Mouse (Mus musculus) spleen, adult 2 months (tissue): ENCODE measurements at regions not wholly inside any gene's neighbourhood (a gene's known extent, or its start where the extent isn't known, plus 50 kb on each side); places are given as distances from the start of the nearest gene placed in this dataset.

Experiments used
- DNase-seq, 2 experiments: peaks; one replicate each; pipeline versions ENCODE4 v3.0.0 to v3.0.0-alpha.2; 2012 to 2021; ENCODE audit warnings: low spot score in 2 of 2, low read depth in 1 of 2
- H3K27ac ChIP-seq: fragments of 200-500 bp; 2 replicates; pipeline ENCODE4 v1.5.1; 2012; ENCODE audit warnings: low read length, inconsistent platforms; ENCODE audit not compliant: insufficient read depth
- H3K27me3 ChIP-seq: fragments of 200-500 bp; 2 replicates; pipeline ENCODE4 v1.6.1; 2012; ENCODE audit warnings: mild to moderate bottlenecking, moderate library complexity, low read length, inconsistent platforms; ENCODE audit not compliant: control insufficient read depth, insufficient read depth
- H3K36me3 ChIP-seq: fragments of 200-500 bp; 2 replicates; pipeline ENCODE4 v1.6.1; 2012; ENCODE audit warnings: mild to moderate bottlenecking, low read length, inconsistent platforms; ENCODE audit not compliant: control insufficient read depth, insufficient read depth
- H3K4me1 ChIP-seq: fragments of 200-500 bp; 2 replicates; pipeline ENCODE4 v1.6.1; 2011; ENCODE audit warnings: inconsistent platforms; ENCODE audit not compliant: control insufficient read depth, insufficient read depth, insufficient read length
- H3K4me3 ChIP-seq: fragments of 200-500 bp; 2 replicates; pipeline ENCODE4 v1.5.1; 2011; ENCODE audit warnings: mild to moderate bottlenecking, inconsistent platforms; ENCODE audit not compliant: insufficient read depth, insufficient read length; ENCODE audit errors: extremely low read depth
- CTCF ChIP-seq: fragments of 200-500 bp; IDR thresholded peaks from 2 replicates; pipeline ENCODE4 v1.5.1; 2011; ENCODE audit warnings: mild to moderate bottlenecking, inconsistent platforms; ENCODE audit not compliant: insufficient read depth, insufficient read length, insufficient replicate concordance; ENCODE audit errors: extremely low read depth
- POLR2A ChIP-seq: fragments of 200-500 bp; IDR thresholded peaks from 2 replicates; pipeline ENCODE4 v1.6.1; 2011; ENCODE audit warnings: low read depth, low read length, inconsistent platforms
- WGBS: fragments of 180-500 bp; shearing (Covaris S2); methylation state at CpG from one replicate; pipeline ENCODE4 v1.1.7; 2018; 5-methylcytosine and 5-hydroxymethylcytosine counted together

DNA sequence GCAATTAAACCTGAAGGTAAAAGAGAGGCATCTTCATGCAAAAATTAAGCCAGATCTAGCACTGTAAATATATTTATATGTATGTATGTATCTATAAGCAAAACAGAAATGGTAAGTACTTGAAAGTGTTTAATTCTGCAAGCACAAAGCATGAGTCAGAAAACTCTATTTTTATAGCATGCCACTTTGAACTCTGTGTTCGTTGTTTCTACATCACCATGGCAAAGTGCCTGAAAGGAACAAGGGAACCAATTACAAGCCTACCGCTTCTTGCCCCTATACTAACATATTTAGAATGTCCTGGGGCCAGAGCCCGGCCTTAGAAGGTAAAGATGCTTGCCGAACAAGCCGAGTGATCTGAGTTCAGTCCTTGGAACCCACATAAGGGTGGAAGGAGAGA, 91.9 kb downstream of the Spry2 start:
- Histone ChIP-seq H3K27me3 (no peaks in the 10 kb centered on the region), H3K4me1 (no peaks in the 10 kb centered on the region; the same call in 1 of the 2 replicates), H3K27ac (no peak overlapping the region), H3K4me3 (no peak overlapping the region), H3K36me3 (no peaks in the 10 kb centered on the region)
- 82% methylated on average over 5 of the region's 5 CpGs for WGBS
- no peak for DNase-seq
- TF ChIP-seq CTCF = no peak
- no peak for TF ChIP-seq POLR2A

DNA sequence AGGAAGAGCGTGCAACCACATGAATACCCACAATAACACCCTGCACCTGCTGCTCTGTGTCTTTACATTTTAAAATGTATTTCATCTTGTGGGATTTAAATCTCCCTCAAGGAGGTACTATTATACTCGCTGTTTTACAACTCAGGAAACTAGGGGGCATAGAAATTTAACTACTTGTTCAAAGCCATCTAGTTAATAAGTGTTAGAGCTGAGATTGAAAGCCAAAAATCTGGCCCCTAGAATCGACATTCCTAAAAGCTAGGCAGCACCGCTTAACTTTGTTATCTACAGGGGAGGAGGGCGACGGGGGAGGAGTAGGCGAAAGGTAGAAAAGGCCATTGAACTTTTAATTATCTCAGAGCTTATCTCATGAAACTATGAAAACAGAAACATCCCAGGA, 93.3 kb downstream of the Spry2 start:
- Histone ChIP-seq H3K4me3 (no peak overlapping the region), H3K27ac (no peak overlapping the region), H3K27me3 (no peaks in the 10 kb centered on the region), H3K4me1 (no peaks in the 10 kb centered on the region; the same call in 1 of the 2 replicates), H3K36me3 (no peaks in the 10 kb centered on the region)
- TF ChIP-seq CTCF (no peak), POLR2A (no peak)
- WGBS = 58% methylated on average over 7 of the region's 7 CpGs
- DNase-seq = no peak

GRCm38 (mm10) chr14:105802529-105803280, 93.9 kb downstream of the Spry2 start:
- no peaks in the 10 kb centered on the region for H3K27me3 ChIP-seq
- no peak overlapping the region for H3K27ac ChIP-seq
- H3K36me3 ChIP-seq = no peaks in the 10 kb centered on the region
- DNase-seq = no peak
- WGBS = 12% methylated on average over 18 of the region's 18 CpGs
- no peak overlapping the region for H3K4me3 ChIP-seq
- H3K4me1 ChIP-seq = no peaks in the 10 kb centered on the region; the same call in 1 of the 2 replicates
- no peak for TF ChIP-seq CTCF
- TF ChIP-seq POLR2A = no peak

- no peaks in the 10 kb centered on the region for H3K36me3 ChIP-seq
- H3K4me3 ChIP-seq = no peak overlapping the region
- H3K4me1 ChIP-seq = no peaks in the 10 kb centered on the region; the same call in 1 of the 2 replicates
- no peak for DNase-seq
- TF ChIP-seq POLR2A = no peak
- no peak for TF ChIP-seq CTCF
- H3K27me3 ChIP-seq = no peaks in the 10 kb centered on the region
- H3K27ac ChIP-seq = no peak overlapping the region
- WGBS = 91% methylated on average over 13 of the region's 13 CpGs
Measured at GRCm38 (mm10) chr14:105800142-105800925, 96.3 kb downstream of the Spry2 start.

GRCm38 (mm10) chr14:105799401-105799861, 97.2 kb downstream of the Spry2 start:
- TF ChIP-seq CTCF (no peak), POLR2A (no peak)
- Histone ChIP-seq H3K36me3 (no peaks in the 10 kb centered on the region), H3K4me1 (no peaks in the 10 kb centered on the region; the same call in 1 of the 2 replicates), H3K4me3 (no peak overlapping the region), H3K27me3 (no peaks in the 10 kb centered on the region), H3K27ac (no peak overlapping the region)
- DNase-seq = no peak
- 83% methylated on average over 3 of the region's 3 CpGs for WGBS

DNA sequence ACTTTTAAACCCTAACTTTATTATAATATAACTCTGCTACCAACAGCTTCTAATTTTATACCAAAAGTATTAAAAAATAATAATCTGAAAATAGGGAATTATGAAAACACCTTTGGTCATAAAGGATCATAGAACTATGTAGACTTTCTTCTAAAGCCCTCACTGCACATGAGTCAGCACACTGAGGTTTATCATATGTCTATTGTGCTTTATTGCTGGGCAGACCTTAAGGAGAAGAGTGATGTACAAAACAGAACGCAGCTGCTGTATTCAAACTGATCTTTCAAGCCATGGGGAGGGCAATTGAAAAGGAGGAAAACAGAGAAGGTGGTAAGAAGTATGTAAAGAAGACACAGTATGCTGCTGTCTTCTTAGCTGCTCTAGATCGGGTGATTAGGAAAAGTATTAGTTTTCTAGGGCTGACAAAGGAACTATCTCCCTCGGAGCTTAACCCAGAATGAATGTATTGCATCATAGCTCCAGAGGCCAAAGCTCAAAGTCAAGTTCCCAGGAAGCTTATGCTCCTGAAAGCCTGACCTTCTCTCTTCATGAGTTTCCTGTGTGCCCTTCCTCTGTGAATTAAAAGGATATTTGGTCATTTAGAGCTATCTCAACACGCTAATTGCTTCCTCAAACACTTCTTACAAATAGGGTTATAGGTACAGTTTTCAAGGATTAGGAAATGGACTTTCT, 103.5 kb downstream of the Spry2 start:
- no peaks in the 10 kb centered on the region for H3K4me1 ChIP-seq
- no peak overlapping the region for H3K27ac ChIP-seq
- no peak for DNase-seq
- 78% methylated on average over 4 of the region's 4 CpGs for WGBS
- no peaks in the 10 kb centered on the region for H3K36me3 ChIP-seq
- H3K27me3 ChIP-seq = no peaks in the 10 kb centered on the region
- H3K4me3 ChIP-seq = no peak overlapping the region
- TF ChIP-seq CTCF (no peak), POLR2A (no peak)
